Mouse (Mus musculus) right cerebral cortex, postnatal 10 days (tissue): Measurements from ENCODE around the gene Ufc1.
"Not testable (repeated sequence)": the region's sequence is repeated elsewhere in the genome, so short reads cannot be mapped to it uniquely, and the experiment has no call there.

Experiments
- DNase-seq, 2 experiments: peaks; one replicate each; pipeline ENCODE4 v3.0.0; 2021; ENCODE audit warnings: low spot score in 2 of 2

The Ufc1 gene

GRCm38 (mm10) chr1:171248386-171249226 lies 46.2 kb downstream of the Ufc1 start:
- no peak for DNase-seq

- DNase-seq = no peak
Measured at GRCm38 (mm10) chr1:171247916-171248315, 46.9 kb downstream of the Ufc1 start.

DNA sequence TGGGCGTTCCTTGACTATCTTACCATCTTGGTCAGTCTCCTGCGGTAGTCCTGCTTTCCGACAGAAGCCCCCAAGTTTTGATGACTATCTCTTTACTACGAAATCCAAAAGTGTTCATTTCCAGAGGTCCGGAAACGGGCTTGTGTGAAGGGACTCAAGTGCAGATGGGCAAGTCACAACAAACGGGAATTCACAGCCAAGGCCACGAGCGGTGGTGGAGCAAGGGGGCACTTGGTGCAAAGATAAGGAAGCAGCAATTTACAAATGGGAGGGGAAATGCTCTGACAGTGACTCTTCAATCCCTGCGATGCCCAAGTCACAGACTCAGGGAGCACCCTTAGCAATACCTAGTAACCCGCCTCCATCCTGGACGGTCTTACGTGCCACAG lies 47.4 kb downstream of the Ufc1 start:
- DNase-seq = no peak

DNA sequence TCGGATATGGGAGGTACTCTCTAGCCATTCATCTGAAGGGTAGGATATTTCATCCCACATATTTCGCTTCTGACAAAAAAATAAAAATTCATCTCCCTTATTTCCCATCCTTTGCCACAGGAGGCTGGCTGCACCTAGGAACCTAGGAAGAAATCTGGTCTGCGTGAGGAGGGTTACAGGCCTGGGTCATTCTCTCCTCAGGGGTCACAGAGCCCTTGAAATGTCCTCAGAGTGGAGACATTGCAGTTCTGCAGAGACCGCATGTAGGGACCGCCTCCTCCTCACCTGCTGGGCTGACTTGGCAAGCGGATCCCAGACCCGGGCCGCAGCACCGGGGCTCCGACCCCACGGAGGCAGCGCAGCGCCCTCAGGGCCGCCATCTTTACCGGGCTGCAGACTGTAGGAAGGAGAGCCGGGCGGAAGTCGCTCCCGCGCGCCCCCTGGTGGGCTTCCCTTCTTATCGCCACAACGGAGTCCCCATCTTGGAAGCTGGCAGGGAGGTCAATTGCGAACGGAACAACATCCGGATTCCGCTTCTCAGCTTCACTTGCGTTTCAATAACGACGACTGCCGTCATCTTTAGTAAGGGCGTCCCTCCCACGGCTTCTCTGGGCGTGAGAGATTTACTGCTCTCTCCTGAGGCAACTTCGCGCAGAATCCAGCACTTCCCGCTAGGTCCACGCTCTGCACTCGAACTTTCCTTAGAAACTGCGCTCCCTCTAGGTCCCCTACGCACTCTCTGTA lies 47.9 kb downstream of the Ufc1 start:
- DNase-seq = peak; percentile 98 to 99

- no peak for DNase-seq
Measured at GRCm38 (mm10) chr1:171245353-171245752, 49.5 kb downstream of the Ufc1 start.

DNA sequence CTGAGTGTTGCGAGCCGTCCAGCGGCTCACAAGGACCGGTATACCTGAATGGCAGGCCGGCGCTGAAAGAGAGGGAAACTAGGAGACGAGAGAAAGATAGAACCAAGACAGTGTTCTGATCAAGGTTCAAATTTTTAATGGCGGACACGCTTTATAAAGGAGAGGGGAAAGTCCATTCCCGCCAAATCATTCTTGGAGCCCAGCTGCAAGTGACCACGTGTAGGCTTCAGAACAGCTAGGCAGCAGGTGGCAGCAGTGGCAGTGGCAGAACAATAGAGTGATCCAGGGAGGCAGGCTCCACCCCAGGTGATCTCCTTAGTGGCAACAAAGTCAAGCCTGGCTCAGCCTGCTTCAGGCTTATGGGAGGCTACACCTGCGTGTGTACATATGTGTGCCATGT lies 52.9 kb downstream of the Ufc1 start:
- not testable (repeated sequence) for DNase-seq

DNA sequence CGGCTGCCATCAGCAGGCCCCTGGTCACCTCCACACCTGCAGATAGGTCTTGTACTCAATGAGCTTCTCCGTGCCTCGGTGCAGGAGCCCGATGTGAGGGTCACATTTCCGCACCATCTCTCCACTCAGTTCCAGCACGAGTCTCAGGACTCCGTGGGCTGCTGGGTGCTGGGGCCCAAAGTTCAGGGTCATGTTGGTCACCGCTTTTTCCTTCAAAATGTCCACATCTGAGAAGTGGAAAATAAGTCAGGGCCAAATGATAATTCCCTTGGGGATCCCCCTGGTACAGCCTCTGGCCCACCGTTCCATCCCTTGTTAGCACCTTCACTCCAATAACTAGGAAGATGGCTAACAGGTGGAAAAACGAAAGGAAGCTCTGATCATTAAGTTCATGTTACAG lies 53.9 kb downstream of the Ufc1 start:
- DNase-seq = no peak

- no peak for DNase-seq
Measured at GRCm38 (mm10) chr1:171239992-171240744, 54.7 kb downstream of the Ufc1 start.
